Mouse (Mus musculus) cerebellum, adult 2 months (tissue): ENCODE measurements at regions not wholly inside any gene's neighbourhood (a gene's known extent, or its start where the extent isn't known, plus 50 kb on each side); places are given as distances from the start of the nearest gene placed in this dataset.

Source experiments
- CTCF ChIP-seq: fragments of 200-500 bp; IDR thresholded peaks from 2 replicates; pipeline ENCODE4 v1.5.1; 2011; ENCODE audit warnings: low read depth, mild to moderate bottlenecking, control low read depth, low read length, moderate library complexity, borderline replicate concordance; ENCODE audit not compliant: insufficient read depth
- POLR2A ChIP-seq: fragments of 200-500 bp; IDR thresholded peaks from 2 replicates; pipeline ENCODE4 v1.6.1; 2011; ENCODE audit warnings: low read length, control low read depth, borderline replicate concordance; ENCODE audit not compliant: insufficient read depth

DNA sequence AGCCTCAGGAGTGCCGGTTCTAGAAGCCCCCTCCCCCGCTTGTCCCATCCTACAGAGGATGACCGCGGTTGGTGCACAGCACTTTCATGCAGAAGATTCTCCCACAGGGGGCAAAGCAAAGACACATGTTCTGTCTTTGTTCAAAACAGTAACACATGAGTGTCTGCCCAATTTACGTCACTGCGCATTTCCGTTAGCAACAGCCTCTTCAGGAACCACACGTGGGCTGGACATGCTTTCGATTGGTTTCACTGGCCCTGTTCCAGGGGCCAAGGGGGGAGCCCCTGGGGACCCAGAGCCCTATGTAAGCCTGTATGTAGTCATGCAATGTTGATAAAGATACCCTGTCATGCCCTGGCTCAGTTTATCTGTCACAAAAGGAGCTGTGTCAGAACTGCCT lies 116.2 kb upstream of the Twist2 start:
- TF ChIP-seq CTCF = no peak
- no peak for TF ChIP-seq POLR2A
